Mouse (Mus musculus) embryonic facial prominence, embryonic 10.5 days (tissue): Measurements from ENCODE around the gene Rps6ka5. TPM values are rescaled to one million over a fixed set of nuclear protein-coding genes. Genes with fewer than 3 reads are reported as not detected.

ENCODE experiments used
- DNase-seq: peaks from one replicate; pipeline ENCODE4 v3.0.0-alpha.2; 2017; ENCODE audit warnings: low spot score
- H3K27ac ChIP-seq: fragments of 300-500 bp; sonication (generic); replicated peaks from 2 replicates; pipeline ENCODE4 v1.5.1; 2016; ENCODE audit warnings: mild to moderate bottlenecking
- H3K27me3 ChIP-seq: fragments of 300-500 bp; sonication (generic); replicated peaks from 2 replicates; pipeline ENCODE4 v1.6.1; 2016; ENCODE audit warnings: low read depth, mild to moderate bottlenecking; ENCODE audit not compliant: poor library complexity, severe bottlenecking
- H3K36me3 ChIP-seq: fragments of 300-500 bp; sonication (generic); replicated peaks from 2 replicates; pipeline ENCODE4 v1.6.1; 2016; ENCODE audit warnings: mild to moderate bottlenecking, moderate library complexity
- H3K4me1 ChIP-seq: fragments of 300-500 bp; sonication (generic); 2 replicates; pipeline ENCODE4 v1.6.1; 2016
- H3K4me3 ChIP-seq: fragments of 300-500 bp; sonication (generic); 2 replicates; pipeline ENCODE4 v1.5.1; 2016; ENCODE audit warnings: mild to moderate bottlenecking, moderate library complexity
- H3K9me3 ChIP-seq: fragments of 300-500 bp; sonication (generic); 2 replicates; pipeline ENCODE4 v1.6.1; 2016; ENCODE audit warnings: mild to moderate bottlenecking
- WGBS: fragments of 180-500 bp; shearing (Covaris S2); methylation state at CpG from one replicate; pipeline ENCODE4 v1.1.7; 2016; 5-methylcytosine and 5-hydroxymethylcytosine counted together
- polyA plus RNA-seq: library from polyadenylated mRNA; unstranded; fragments of >200 nt; fragmentation: Nextera tagmentation; extraction: Ambion mirVana; gene quantifications from 2 replicates; pipeline ENCODE4 v1.2.1, GENCODE M21; 2016

Gene Rps6ka5
- polyA plus RNA-seq, 1 experiment from 2014 or later, result 3.6 TPM

DNA sequence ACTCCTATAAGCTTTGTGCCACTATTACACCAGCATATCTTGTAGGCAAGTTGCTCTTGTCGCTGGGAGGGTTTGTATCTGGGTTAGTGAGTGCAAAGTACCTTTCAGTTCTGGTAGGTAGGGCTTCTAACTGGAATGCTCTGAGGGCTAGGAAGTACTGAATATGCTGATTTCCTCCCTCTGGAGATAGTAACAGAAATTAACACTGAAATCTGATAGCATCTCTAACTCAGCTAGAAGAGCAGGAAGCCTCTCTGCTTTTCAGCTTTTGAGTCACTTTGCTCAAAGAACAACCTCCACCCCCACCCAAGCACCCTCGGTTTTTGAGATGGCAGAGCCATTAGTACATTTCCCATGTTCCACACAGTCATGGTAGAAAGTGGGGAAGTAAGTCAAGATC, 15.7 kb upstream of the Rps6ka5 start:
- 63% methylated on average over 2 of the region's 2 CpGs for WGBS
- Histone ChIP-seq H3K4me1 (no peaks in the 10 kb centered on the region), H3K4me3 (no peak overlapping the region), H3K27me3 (no peaks in the 10 kb centered on the region), H3K27ac (no peak overlapping the region), H3K36me3 (no peaks in the 10 kb centered on the region), H3K9me3 (no peaks in the 10 kb centered on the region)
- no peak for DNase-seq

GRCm38 (mm10) chr12:100740313-100740712, 13.5 kb upstream of the Rps6ka5 start:
- Histone ChIP-seq H3K36me3 (no peaks in the 10 kb centered on the region), H3K27me3 (no peaks in the 10 kb centered on the region), H3K9me3 (no peaks in the 10 kb centered on the region), H3K4me3 (no peak overlapping the region), H3K4me1 (peaks cover under 1% of the 10 kb centered on the region), H3K27ac (no peak overlapping the region)
- no peak for DNase-seq
- 92% methylated on average over 5 of the region's 5 CpGs for WGBS

DNA sequence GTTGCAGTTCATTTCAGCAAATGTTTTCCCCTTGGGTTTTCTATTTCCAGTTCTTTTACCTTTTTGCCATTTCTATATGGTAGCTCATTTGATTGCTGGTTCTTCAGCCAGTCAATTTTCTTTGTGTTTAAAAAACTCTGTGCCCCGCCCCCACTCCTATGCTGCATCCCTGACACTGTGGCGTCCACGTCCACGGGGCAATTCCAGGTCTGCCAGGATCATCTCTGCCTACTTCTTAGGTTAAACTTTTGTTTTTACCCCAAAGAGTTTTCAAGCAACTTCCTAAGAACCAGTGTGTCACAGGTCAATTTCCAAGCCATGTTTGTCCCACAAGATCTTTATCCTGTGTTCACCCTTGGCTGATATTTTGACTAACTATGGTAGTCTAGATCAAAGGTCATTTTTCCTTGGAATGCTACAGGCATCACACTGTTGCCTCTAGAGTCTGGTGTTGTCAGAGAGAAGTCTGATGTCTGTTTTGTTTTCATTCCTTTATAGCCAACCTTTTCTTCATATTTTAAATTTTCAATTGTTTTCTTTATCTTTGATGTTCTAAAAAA, 12.3 kb upstream of the Rps6ka5 start:
- DNase-seq, result no peak
- Histone ChIP-seq H3K4me1 (peaks cover 5% of the 10 kb centered on the region), H3K27ac (no peak overlapping the region), H3K36me3 (no peaks in the 10 kb centered on the region), H3K27me3 (no peaks in the 10 kb centered on the region), H3K4me3 (no peak overlapping the region), H3K9me3 (no peaks in the 10 kb centered on the region)
- WGBS, result 69% methylated on average over 4 of the region's 4 CpGs

- no peak for DNase-seq
- Histone ChIP-seq H3K4me1 (peaks cover 5% of the 10 kb centered on the region), H3K36me3 (no peaks in the 10 kb centered on the region), H3K27me3 (no peaks in the 10 kb centered on the region), H3K27ac (no peak overlapping the region), H3K4me3 (no peak overlapping the region), H3K9me3 (no peaks in the 10 kb centered on the region)
- WGBS, result 64% methylated on average over 3 of the region's 3 CpGs
These were observed 11.7 kb upstream of the Rps6ka5 start for GRCm38 (mm10) chr12:100738498-100738897.

- H3K9me3 ChIP-seq, result no peaks in the 10 kb centered on the region
- H3K4me3 ChIP-seq, result no peak overlapping the region
- no peak for DNase-seq
- H3K36me3 ChIP-seq, result no peaks in the 10 kb centered on the region
- H3K27ac ChIP-seq, result no peak overlapping the region
- 83% methylated on average over 2 of the region's 2 CpGs for WGBS
- no peaks in the 10 kb centered on the region for H3K27me3 ChIP-seq
- peaks cover 5% of the 10 kb centered on the region for H3K4me1 ChIP-seq
These were observed 8.8 kb upstream of the Rps6ka5 start for GRCm38 (mm10) chr12:100735581-100735980.

GRCm38 (mm10) chr12:100735156-100735555, 8.4 kb upstream of the Rps6ka5 start:
- Histone ChIP-seq H3K27ac (no peak overlapping the region), H3K27me3 (no peaks in the 10 kb centered on the region), H3K4me3 (no peak overlapping the region), H3K9me3 (no peaks in the 10 kb centered on the region), H3K4me1 (peaks cover 5% of the 10 kb centered on the region), H3K36me3 (no peaks in the 10 kb centered on the region)
- DNase-seq, result no peak
- WGBS, result 70% methylated on average over 5 of the region's 5 CpGs

DNA sequence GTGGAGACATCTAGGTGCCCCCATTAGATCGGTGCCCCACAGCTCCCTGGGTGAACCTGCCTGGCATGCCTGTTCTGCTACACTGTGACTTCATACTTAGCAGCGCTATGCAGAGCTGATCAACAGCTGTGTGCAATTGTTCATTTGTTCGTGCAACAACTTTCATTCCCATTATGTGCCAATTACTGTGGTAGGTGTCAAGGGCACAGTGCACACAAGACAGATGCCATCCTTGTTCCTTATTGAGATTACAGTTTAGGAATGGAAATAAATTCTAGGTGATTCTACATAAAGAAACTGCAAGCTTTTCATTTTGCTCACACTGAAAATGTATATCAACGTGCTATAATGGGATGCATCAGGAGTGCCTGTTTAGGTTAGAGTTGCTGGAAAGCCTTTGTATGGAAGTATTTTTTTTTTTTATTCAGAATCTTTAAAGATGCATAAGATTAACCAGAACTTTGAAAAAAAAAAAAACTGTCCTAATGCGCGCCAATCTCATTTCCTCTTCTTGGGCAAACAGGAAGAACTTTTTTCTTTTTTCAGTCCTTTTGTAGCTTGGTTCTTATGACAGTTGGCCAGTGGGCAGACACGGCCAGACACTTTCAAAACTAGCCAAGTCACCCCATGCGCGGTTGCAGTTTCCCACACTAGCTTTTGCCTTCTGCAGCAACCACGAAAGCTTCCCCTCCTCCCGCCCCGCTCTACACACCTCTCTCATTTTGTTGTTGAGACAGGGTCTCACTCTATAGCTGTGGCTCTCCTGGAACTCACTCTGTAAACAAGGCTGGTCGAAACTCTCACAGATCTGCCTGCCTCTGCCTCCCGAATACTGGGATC, 2.1 kb upstream of the Rps6ka5 start:
- 82% methylated on average over 14 of the region's 14 CpGs for WGBS
- Histone ChIP-seq H3K27me3 (no peaks in the 10 kb centered on the region), H3K9me3 (0 out of 2 replicates have a peak, but pooled peaks cover 3% of the 10 kb centered on the region), H3K4me1 (peaks cover 9% of the 10 kb centered on the region), H3K36me3 (no peaks in the 10 kb centered on the region), H3K4me3 (no peak overlapping the region), H3K27ac (no peak overlapping the region)
- no peak for DNase-seq

- Histone ChIP-seq H3K27ac (no peak overlapping the region), H3K27me3 (no peaks in the 10 kb centered on the region), H3K4me1 (peaks cover 16% of the 10 kb centered on the region), H3K36me3 (no peaks in the 10 kb centered on the region), H3K9me3 (0 out of 2 replicates have a peak, but pooled peaks cover 3% of the 10 kb centered on the region), H3K4me3 (no peak overlapping the region)
- WGBS, result 52% methylated on average over 7 of the region's 7 CpGs
- no peak for DNase-seq
These were observed 1.1 kb upstream of the Rps6ka5 start for GRCm38 (mm10) chr12:100727891-100728290.

DNA sequence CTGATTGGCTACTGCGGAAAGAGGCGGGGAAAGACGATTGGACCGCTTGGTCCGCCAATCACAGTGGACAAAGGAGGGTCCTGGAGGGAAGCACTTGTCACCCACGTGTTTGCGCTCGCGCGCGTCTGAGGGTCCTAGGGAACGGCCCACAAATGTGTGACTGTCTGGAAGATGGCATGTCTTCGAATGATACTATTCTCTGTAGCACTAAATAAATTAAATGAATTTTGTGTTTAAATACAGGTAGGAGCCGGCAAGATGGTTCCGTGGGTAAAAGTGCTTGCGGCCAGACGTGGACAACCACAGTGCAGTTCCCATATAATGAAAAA, 1.4 kb downstream of the Rps6ka5 start:
- Histone ChIP-seq H3K27ac (peak overlapping the region; percentile 95), H3K36me3 (no peaks in the 10 kb centered on the region), H3K27me3 (no peaks in the 10 kb centered on the region), H3K4me3 (peak overlapping the region; percentile 83), H3K4me1 (peaks cover 16% of the 10 kb centered on the region), H3K9me3 (0 out of 2 replicates have a peak, but pooled peaks cover 3% of the 10 kb centered on the region)
- DNase-seq, result no peak
- WGBS, result 5% methylated on average over 17 of the region's 17 CpGs

DNA sequence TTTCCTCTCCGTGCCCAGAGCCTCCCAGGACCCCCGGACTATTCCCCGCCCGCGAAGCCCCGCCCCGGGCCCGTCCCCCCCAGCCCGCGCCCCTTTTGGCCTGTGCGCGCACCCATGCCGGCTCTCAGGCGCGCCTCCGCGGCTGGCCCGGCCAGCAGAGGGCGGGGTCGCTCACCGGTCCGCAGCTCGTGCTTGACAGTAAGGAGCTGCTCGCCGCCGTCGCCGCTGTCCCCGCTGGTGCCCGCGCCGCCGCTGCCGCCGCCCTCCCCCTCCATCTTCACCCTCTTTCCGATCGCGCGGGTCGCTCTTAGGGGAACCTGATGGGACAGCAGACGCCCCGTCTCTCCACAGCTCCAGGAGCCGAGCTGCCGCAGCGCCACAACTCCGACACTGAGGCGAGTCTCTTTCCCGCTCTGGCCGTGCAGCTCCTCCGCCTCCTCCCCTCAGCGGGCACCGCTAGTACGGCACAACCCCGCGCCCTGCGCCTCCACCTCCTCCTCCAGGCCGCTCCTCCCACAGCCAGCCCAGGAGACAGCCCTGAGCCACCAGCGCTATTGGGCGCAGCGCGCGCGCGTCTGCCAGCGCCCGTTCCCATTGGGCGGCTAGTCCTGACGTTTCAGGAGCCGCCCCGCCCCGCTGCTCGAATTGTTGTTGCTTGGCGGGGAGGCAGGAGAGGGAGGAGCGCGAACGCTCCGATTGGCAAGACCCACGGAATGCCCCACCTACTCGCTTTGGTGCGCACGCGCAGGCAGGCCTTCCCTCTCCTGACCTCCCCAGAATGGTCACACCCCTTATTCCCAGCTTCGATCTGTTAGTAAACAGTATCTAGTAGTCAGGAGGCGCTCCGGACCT, 2.0 kb downstream of the Rps6ka5 start:
- Histone ChIP-seq H3K27me3 (no peaks in the 10 kb centered on the region), H3K27ac (peak overlapping the region; percentile 95), H3K36me3 (no peaks in the 10 kb centered on the region), H3K4me1 (peaks cover 16% of the 10 kb centered on the region), H3K9me3 (0 out of 2 replicates have a peak, but pooled peaks cover 3% of the 10 kb centered on the region), H3K4me3 (peak overlapping the region; percentile 83)
- under 1% methylated on average over 84 of the region's 85 CpGs for WGBS
- DNase-seq, result peak; percentile 100

GRCm38 (mm10) chr12:100724182-100724581, 2.6 kb downstream of the Rps6ka5 start:
- no peaks in the 10 kb centered on the region for H3K36me3 ChIP-seq
- peak overlapping the region; percentile 95 for H3K27ac ChIP-seq
- H3K9me3 ChIP-seq, result 0 out of 2 replicates have a peak, but pooled peaks cover 3% of the 10 kb centered on the region
- no peaks in the 10 kb centered on the region for H3K27me3 ChIP-seq
- WGBS, result 3% methylated on average over 8 of the region's 8 CpGs
- H3K4me1 ChIP-seq, result peaks cover 16% of the 10 kb centered on the region
- DNase-seq, result no peak
- peak overlapping the region; percentile 83 for H3K4me3 ChIP-seq

GRCm38 (mm10) chr12:100720801-100721200, 6.0 kb downstream of the Rps6ka5 start:
- Histone ChIP-seq H3K27ac (no peak overlapping the region), H3K36me3 (no peaks in the 10 kb centered on the region), H3K27me3 (no peaks in the 10 kb centered on the region), H3K4me1 (peaks cover 15% of the 10 kb centered on the region), H3K9me3 (no peaks in the 10 kb centered on the region), H3K4me3 (no peak overlapping the region)
- no peak for DNase-seq
- 44% methylated on average over 3 of the region's 3 CpGs for WGBS
